Mouse (Mus musculus) lung, postnatal 0 days (tissue): Measurements from ENCODE around the gene Sec14l1.

Experiments
- CTCF ChIP-seq: IDR thresholded peaks from 2 replicates; pipeline ENCODE4 v1.5.1; 2016; ENCODE audit warnings: antibody characterized with exemption, mild to moderate bottlenecking
- EP300 ChIP-seq: IDR thresholded peaks from 2 replicates; pipeline ENCODE4 v1.6.1; 2016; ENCODE audit warnings: antibody characterized with exemption, mild to moderate bottlenecking, control low read depth

DNA sequence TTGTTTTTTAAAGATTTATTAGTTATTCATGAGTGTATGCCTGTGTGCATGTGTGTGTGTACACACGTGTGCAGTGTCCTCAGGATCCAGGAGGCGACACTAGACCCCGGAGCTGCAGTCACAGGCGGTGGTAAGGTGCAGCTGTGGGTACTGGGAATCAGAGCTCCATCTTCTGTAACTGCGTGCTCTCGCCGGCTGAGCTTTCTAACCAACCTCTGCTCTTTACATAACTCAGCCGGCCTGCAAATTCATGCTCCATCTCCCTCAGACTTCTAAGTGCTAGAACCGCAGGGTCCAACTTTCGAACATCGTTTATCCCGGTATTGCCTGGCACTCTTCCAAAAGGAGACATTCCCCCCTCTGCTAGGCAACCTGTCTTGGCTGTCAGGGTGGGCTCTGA, 60.5 kb downstream of the Sec14l1 start:
- TF ChIP-seq CTCF (no peak), EP300 (no peak)
